Mouse (Mus musculus): ENCODE data around the gene Kdm5b.
"Not testable (repeated sequence)": the region's sequence is repeated elsewhere in the genome, so short reads cannot be mapped to it uniquely, and the experiment has no call there.

Gene Kdm5b

GRCm38 (mm10) chr1:134559976-134560375 lies at the start of gene Kdm5b:
Kdm5b (plus strand) TSS chr1:134560171.
- H3K36me3 ChIP-seq (ENCODE audit: control insufficient read depth, insufficient read depth, low read length, poor library complexity, severe bottlenecking): no peaks in the 10 kb centered on the region
- peak; percentile 86 for DNase-seq (ENCODE audit: low read depth, low spot score)
- no peaks in the 10 kb centered on the region for H3K27me3 ChIP-seq (ENCODE audit: control insufficient read depth, insufficient read depth, low read length, poor library complexity, severe bottlenecking)

DNA sequence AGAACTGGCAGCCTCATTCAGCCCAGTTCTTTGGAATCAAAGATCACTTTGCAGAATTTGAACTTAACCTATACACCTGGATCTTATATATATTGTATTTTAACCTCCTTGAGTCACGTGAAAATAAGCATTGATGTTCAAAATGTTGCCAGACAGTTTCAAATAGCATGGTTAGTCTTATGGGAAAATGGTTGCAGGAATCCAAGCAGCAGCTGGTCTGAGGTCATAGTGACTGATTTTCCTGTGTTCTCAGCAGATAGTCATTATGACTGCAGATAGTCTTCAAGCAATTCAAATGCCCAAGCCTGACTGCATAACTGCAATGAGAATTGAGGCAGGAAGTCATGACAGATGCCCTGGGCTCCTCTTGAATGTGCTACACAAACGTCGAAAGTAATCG lies 47.8 kb upstream of the Kdm5b start:
- H3K36me3 ChIP-seq (ENCODE audit: control insufficient read depth, insufficient read depth, low read length, poor library complexity, severe bottlenecking): peaks cover 2% of the 10 kb centered on the region; the same call in 1 of the 2 replicates
- DNase-seq (ENCODE audit: low read depth, low spot score): no peak
- H3K27me3 ChIP-seq (ENCODE audit: control insufficient read depth, insufficient read depth, low read length, poor library complexity, severe bottlenecking): no peaks in the 10 kb centered on the region

- no peak for DNase-seq (ENCODE audit: low read depth, low spot score)
- H3K36me3 ChIP-seq (ENCODE audit: control insufficient read depth, insufficient read depth, low read length, poor library complexity, severe bottlenecking): peaks cover 2% of the 10 kb centered on the region; the same call in 1 of the 2 replicates
- H3K27me3 ChIP-seq (ENCODE audit: control insufficient read depth, insufficient read depth, low read length, poor library complexity, severe bottlenecking): no peaks in the 10 kb centered on the region
Observed at GRCm38 (mm10) chr1:134512584-134512983, 47.4 kb upstream of the Kdm5b start.

DNA sequence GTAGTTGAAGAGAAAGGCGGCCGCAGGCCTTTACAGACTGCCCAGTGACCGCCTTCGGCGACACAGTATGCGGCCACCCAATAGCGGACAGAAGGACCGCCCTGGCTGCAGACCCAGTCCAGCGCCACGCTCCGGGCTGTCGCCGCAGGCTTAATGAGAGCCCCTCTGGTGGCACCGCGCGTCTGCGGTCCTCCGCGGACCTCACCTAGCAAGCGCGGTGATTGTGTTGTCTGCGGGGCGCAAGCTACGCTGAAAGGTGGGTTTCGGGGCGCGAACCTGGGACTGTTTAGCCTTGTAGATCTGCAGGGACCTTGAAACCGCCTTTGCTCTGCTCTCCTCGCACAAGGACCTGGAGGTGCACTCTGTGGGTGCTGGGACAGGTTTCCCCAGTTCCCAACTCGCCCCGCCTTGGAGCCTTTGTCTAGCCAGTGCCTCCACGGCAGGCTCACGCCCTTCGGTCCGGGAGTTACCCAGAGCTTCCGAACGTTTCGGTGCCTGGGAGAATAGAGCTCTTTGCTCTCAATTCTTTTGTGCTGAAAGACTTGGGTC lies 46.6 kb upstream of the Kdm5b start:
- DNase-seq (ENCODE audit: low read depth, low spot score): no peak
- Histone ChIP-seq H3K36me3 (ENCODE audit: control insufficient read depth, insufficient read depth, low read length, poor library complexity, severe bottlenecking) (peaks cover 2% of the 10 kb centered on the region; the same call in 1 of the 2 replicates), H3K27me3 (ENCODE audit: control insufficient read depth, insufficient read depth, low read length, poor library complexity, severe bottlenecking) (no peaks in the 10 kb centered on the region)

DNA sequence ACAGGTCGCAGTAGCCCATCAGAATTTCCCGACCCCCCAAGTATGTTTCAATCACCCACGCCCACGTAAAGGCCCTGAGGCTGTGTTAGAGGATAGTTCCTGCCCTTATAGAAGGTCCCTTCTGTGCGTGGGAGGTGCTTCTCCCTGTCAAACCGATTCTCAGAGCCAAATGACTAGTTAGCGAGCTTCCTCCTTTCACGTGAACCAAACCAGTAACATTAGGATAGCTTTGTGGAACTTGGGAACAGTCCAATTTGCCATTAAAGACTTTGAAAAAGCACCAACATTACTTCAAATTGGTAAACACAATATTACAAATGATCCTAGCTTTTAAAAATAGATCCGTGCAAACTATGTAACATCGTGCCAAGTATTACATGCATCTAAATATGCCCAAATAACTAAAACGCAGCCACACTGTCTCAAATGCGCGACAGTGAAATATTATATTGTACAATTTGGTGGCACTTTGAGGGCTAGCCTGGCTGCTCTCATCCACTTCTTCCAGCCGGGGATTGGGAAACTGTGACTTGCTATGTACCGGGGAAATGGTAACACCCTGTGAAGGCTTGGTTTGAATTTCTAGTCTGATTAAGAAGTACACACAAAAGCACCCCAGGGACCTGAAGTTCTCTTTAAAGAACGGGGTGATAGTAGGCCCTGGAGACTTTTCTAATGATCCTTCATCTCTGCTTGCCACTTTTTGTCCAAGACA lies 45.9 kb upstream of the Kdm5b start:
- no peaks in the 10 kb centered on the region for H3K36me3 ChIP-seq (ENCODE audit: control insufficient read depth, insufficient read depth, low read length, poor library complexity, severe bottlenecking)
- peak; percentile 19 for DNase-seq (ENCODE audit: low read depth, low spot score)
- H3K27me3 ChIP-seq (ENCODE audit: control insufficient read depth, insufficient read depth, low read length, poor library complexity, severe bottlenecking): no peaks in the 10 kb centered on the region

DNA sequence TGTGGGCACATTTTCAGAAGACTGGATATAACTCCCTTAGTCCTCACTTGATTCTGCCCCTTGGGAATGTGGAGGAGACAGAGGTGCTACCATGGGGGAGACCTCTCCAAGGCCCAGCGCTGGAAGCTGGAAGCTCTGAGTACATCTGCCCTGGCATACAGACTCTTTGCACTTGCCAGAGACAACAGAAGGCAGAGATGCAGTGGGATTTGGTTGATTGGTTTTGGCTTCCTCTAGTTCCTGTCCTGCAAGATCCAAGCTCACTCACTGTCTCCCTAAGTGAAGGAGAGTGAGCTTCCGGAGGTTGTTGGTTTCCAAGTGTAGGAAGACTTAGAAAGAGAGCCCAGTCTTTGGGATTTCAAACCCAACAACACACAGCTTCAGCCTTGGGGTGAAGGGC lies 44.1 kb upstream of the Kdm5b start:
- DNase-seq (ENCODE audit: low read depth, low spot score): no peak
- Histone ChIP-seq H3K36me3 (ENCODE audit: control insufficient read depth, insufficient read depth, low read length, poor library complexity, severe bottlenecking) (no peaks in the 10 kb centered on the region), H3K27me3 (ENCODE audit: control insufficient read depth, insufficient read depth, low read length, poor library complexity, severe bottlenecking) (no peaks in the 10 kb centered on the region)

- Histone ChIP-seq H3K27me3 (ENCODE audit: control insufficient read depth, insufficient read depth, low read length, poor library complexity, severe bottlenecking) (no peaks in the 10 kb centered on the region), H3K36me3 (ENCODE audit: control insufficient read depth, insufficient read depth, low read length, poor library complexity, severe bottlenecking) (no peaks in the 10 kb centered on the region)
- no peak for DNase-seq (ENCODE audit: low read depth, low spot score)
Observed at GRCm38 (mm10) chr1:134516491-134517198, 43.3 kb upstream of the Kdm5b start.

GRCm38 (mm10) chr1:134517841-134518240 lies 42.1 kb upstream of the Kdm5b start:
- H3K36me3 ChIP-seq (ENCODE audit: control insufficient read depth, insufficient read depth, low read length, poor library complexity, severe bottlenecking); H3K27me3 ChIP-seq (ENCODE audit: control insufficient read depth, insufficient read depth, low read length, poor library complexity, severe bottlenecking); DNase-seq (ENCODE audit: low read depth, low spot score): not testable (repeated sequence)

GRCm38 (mm10) chr1:134518677-134519076 lies 41.3 kb upstream of the Kdm5b start:
- peak; percentile 69 for DNase-seq (ENCODE audit: low read depth, low spot score)

GRCm38 (mm10) chr1:134519201-134519600 lies 40.8 kb upstream of the Kdm5b start:
- H3K36me3 ChIP-seq (ENCODE audit: control insufficient read depth, insufficient read depth, low read length, poor library complexity, severe bottlenecking); DNase-seq (ENCODE audit: low read depth, low spot score); H3K27me3 ChIP-seq (ENCODE audit: control insufficient read depth, insufficient read depth, low read length, poor library complexity, severe bottlenecking): not testable (repeated sequence)

More at GRCm38 (mm10) chr1:134518677-134519076, 41.3 kb upstream of the Kdm5b start:
- no peaks in the 10 kb centered on the region for H3K36me3 ChIP-seq (ENCODE audit: control insufficient read depth, insufficient read depth, low read length, poor library complexity, severe bottlenecking)
- no peaks in the 10 kb centered on the region for H3K27me3 ChIP-seq (ENCODE audit: control insufficient read depth, insufficient read depth, low read length, poor library complexity, severe bottlenecking)

DNA sequence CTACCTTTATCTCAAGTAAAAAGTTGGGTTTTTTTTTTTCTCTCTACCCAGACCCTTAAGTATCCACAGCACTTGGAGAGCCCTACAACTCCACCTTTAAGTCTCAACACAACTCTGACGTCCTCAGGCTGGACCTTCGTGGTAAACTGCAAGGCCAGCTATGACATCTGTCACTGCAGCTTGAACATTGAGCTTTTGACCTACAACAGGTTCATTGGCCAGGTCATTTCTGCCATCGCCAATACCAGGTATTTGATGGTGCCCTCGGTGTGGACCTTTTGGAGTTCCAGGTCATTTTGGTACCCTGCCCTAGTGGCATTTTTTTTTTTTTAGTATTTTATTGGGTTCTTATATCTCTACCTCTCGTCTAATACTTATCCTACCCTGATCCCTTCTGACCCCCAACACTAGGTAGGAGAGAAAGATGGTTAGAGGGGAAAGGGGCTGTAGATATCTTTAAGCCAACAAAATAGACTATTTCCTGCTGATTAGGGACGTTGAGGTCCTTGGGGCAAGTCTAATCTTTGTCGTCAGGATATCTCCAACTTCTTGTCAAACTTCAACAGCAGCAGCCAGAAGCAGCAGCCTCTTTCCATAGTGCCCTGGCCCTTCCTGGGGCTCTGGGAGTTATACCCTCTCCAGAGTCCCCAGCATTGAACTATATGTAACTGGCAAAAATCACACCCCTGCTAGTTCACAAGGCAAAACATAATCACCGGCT lies 39.8 kb upstream of the Kdm5b start:
- H3K27me3 ChIP-seq (ENCODE audit: control insufficient read depth, insufficient read depth, low read length, poor library complexity, severe bottlenecking): no peaks in the 10 kb centered on the region
- no peaks in the 10 kb centered on the region for H3K36me3 ChIP-seq (ENCODE audit: control insufficient read depth, insufficient read depth, low read length, poor library complexity, severe bottlenecking)
- DNase-seq (ENCODE audit: low read depth, low spot score): no peak

DNA sequence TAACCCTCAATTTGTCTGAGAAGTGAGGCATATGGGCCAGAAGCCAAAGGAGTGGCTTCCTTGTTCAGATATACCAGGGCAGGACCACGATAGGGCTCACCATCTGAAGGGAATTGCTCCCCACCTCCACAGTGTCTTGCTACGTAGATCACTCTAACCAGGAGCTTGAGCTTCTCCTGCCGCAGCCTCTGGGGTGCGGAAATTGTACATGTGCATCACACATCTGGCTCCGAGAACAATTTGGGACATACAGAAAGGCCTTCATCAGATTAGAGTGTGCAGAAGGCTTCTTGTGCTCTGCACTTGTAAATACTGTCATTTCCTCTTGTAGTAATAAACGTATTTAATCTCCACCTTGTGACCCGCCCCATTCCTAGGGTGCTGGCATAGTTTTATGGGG lies 38.8 kb upstream of the Kdm5b start:
- no peaks in the 10 kb centered on the region for H3K36me3 ChIP-seq (ENCODE audit: control insufficient read depth, insufficient read depth, low read length, poor library complexity, severe bottlenecking)
- no peaks in the 10 kb centered on the region for H3K27me3 ChIP-seq (ENCODE audit: control insufficient read depth, insufficient read depth, low read length, poor library complexity, severe bottlenecking)
- DNase-seq (ENCODE audit: low read depth, low spot score): no peak

DNA sequence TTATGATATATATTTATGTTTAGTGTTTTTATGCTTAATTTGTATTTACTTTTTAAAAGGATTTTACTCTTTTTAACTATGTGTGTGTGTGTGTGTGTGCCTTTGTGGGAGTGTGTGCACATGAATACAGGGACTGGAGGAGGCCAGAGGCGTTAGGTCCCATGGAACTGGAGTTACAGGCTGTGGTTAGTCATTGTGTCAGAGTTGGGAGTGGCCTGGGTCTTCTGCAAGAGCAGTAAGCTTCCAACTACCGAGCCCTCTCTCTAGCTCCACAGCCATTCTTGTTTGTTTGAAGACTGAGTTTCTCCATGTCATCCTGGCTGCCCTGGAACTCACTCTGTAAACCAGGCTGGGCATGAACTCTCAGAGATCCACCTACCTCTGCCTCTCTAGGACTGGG lies 37.6 kb upstream of the Kdm5b start:
- Histone ChIP-seq H3K36me3 (ENCODE audit: control insufficient read depth, insufficient read depth, low read length, poor library complexity, severe bottlenecking) (no peaks in the 10 kb centered on the region), H3K27me3 (ENCODE audit: control insufficient read depth, insufficient read depth, low read length, poor library complexity, severe bottlenecking) (no peaks in the 10 kb centered on the region)
- no peak for DNase-seq (ENCODE audit: low read depth, low spot score)

- peak; percentile 64 for DNase-seq (ENCODE audit: low read depth, low spot score)
- no peaks in the 10 kb centered on the region for H3K36me3 ChIP-seq (ENCODE audit: control insufficient read depth, insufficient read depth, low read length, poor library complexity, severe bottlenecking)
- H3K27me3 ChIP-seq (ENCODE audit: control insufficient read depth, insufficient read depth, low read length, poor library complexity, severe bottlenecking): no peaks in the 10 kb centered on the region
Observed at GRCm38 (mm10) chr1:134524424-134524823, 35.5 kb upstream of the Kdm5b start.

DNA sequence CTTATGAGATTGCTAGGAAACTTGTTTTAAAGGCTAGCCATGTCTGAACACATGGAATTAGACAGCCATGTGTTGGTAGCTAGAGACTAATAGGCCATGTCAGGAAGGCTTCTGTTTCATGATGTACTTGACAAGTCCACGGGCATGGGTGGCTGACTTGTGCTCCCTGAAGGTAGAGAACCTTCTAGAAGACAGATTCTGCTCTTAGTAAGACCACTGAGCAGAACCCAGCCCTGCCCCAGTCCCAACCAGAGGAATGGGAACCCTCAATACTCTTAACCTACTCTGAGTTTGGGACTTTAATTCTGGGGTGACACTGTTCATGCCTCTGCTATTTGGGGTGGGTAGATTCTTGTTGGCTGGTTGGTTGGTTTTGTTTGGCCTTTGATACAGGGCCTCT lies 35.0 kb upstream of the Kdm5b start:
- no peak for DNase-seq (ENCODE audit: low read depth, low spot score)
- Histone ChIP-seq H3K27me3 (ENCODE audit: control insufficient read depth, insufficient read depth, low read length, poor library complexity, severe bottlenecking) (no peaks in the 10 kb centered on the region), H3K36me3 (ENCODE audit: control insufficient read depth, insufficient read depth, low read length, poor library complexity, severe bottlenecking) (no peaks in the 10 kb centered on the region)

Data from splenic B cell, adult 2 months (primary cell).